10 mouse cellular contexts compared by ENCODE assay signal in genomic region chr11:115171125-115171524, GRCm38 (mm10). TPM values are rescaled to one million over a fixed set of nuclear protein-coding genes. Genes with fewer than 3 reads are reported as not detected.
DNase-seq lines count a peak whose midpoint lies in the region; ATAC-seq and TF ChIP-seq lines count a peak whose summit lies in the region.
"Had no signal": no experiment of that assay in that cellular context is flagged by ENCODE, and none has a peak within 500 bp of the region (broad histone marks: within the 10 kb centered on the region; RNA-seq: fewer than 3 reads in every experiment).

No protein-coding gene starts in this region.

- 43% methylated on average over 8 of the region's 8 CpGs for WGBS in hindbrain, embryonic 10.5 days
- 41% methylated on average over 8 of the region's 8 CpGs for WGBS in hindbrain, embryonic 11.5 days

- 0 out of 2 replicates have a peak overlapping the region, but pooled peaks have one; percentile 74 for H3K27ac ChIP-seq in hindbrain, embryonic 10.5 days
- H3K27ac ChIP-seq in hindbrain, embryonic 11.5 days (ENCODE audit: low read depth, low read length): no peak overlapping the region
- H3K27ac ChIP-seq in CH12.LX (ENCODE audit: insufficient read depth, low read depth): no peak overlapping the region
- H3K27ac ChIP-seq: hindbrain, embryonic 14.5 days had no signal

- in situ Hi-C loops in CH12.LX (cut with MboI; ENCODE audit: low pct_ligation_motif_present, low pct_unique_long_range_greater_than_20kb, low sequenced_read_pairs): no loop called here

- no peak overlapping the region for H3K4me2 ChIP-seq in hindbrain, embryonic 11.5 days (replicated peaks; ENCODE audit: low read depth, low read length)
- H3K4me2 ChIP-seq in CH12.LX (ENCODE audit: insufficient read depth, low read depth, poor library complexity, severe bottlenecking): no peak overlapping the region
- H3K4me2 ChIP-seq: hindbrain, embryonic 14.5 days had no signal

- dilution Hi-C loops in CH12.LX (cut with MboI; ENCODE audit: extremely low pct_ligation_motif_present, extremely low pct_unique_long_range_greater_than_20kb, low sequenced_read_pairs): no loop called here

- peaks cover 47% of the 10 kb centered on the region for H3K27me3 ChIP-seq in hindbrain, embryonic 10.5 days (ENCODE audit: insufficient read depth, poor library complexity, severe bottlenecking)
- H3K27me3 ChIP-seq in hindbrain, embryonic 11.5 days (ENCODE audit: control insufficient read depth, insufficient read depth, low read length): peaks cover 2% of the 10 kb centered on the region; the same call in 1 of the 2 replicates
- no peaks in the 10 kb centered on the region for H3K27me3 ChIP-seq in CH12.LX (replicated peaks)

- no peaks in the 10 kb centered on the region for H3K9me3 ChIP-seq in hindbrain, embryonic 10.5 days
- no peaks in the 10 kb centered on the region for H3K9me3 ChIP-seq in hindbrain, embryonic 11.5 days (ENCODE audit: control insufficient read depth, low read length)
- no peaks in the 10 kb centered on the region for H3K9me3 ChIP-seq in CH12.LX (replicated peaks; ENCODE audit: low read length)

- H3K9ac ChIP-seq in hindbrain, embryonic 11.5 days (ENCODE audit: low read depth, low read length): no peak overlapping the region
- no peak overlapping the region for H3K9ac ChIP-seq in CH12.LX (ENCODE audit: insufficient read depth, low read depth)
- H3K9ac ChIP-seq: hindbrain, embryonic 14.5 days had no signal

- ATAC-seq in hindbrain, embryonic 11.5 days (ENCODE audit: low FRiP score): no peak
- no peak for ATAC-seq in megakaryocyte progenitor cell, adult 5-6 weeks (replicated peaks; ENCODE audit: poor library complexity)

- no peak for TF ChIP-seq CTCF in CH12.LX (conservative IDR thresholded peaks at IDR 0.05 in 1 of 2, IDR thresholded peaks at IDR 0.05 in 1 of 2; ENCODE audit: low read depth in 2 of 2, low read length in 2 of 2)

- H3K79me2 ChIP-seq in CH12.LX (replicated peaks; ENCODE audit: control insufficient read depth, extremely low read depth, insufficient read depth, poor library complexity, severe bottlenecking): peaks cover 20% of the 10 kb centered on the region

- no peaks in the 10 kb centered on the region for H3K36me3 ChIP-seq in hindbrain, embryonic 10.5 days
- no peaks in the 10 kb centered on the region for H3K36me3 ChIP-seq in hindbrain, embryonic 11.5 days (ENCODE audit: control insufficient read depth, insufficient read depth, low read length)
- H3K36me3 ChIP-seq in CH12.LX (replicated peaks in 1 of 2; ENCODE audit: control insufficient read depth in 1 of 2, insufficient read depth in 1 of 2, low read length in 1 of 2): peaks cover 12 to 68% of the 10 kb centered on the region in 2 experiments

- TF ChIP-seq RAD21 in CH12.LX (IDR thresholded peaks at IDR 0.05; ENCODE audit: low read depth, low read length): no peak

- TF ChIP-seq POLR2A in CH12.LX (IDR thresholded peaks at IDR 0.05; ENCODE audit: low read depth, low read length): no peak

- no peak overlapping the region for H3K4me3 ChIP-seq in hindbrain, embryonic 10.5 days
- H3K4me3 ChIP-seq in hindbrain, embryonic 11.5 days (ENCODE audit: low read depth, low read length): no peak overlapping the region
- H3K4me3 ChIP-seq in CH12.LX (replicated peaks in 1 of 3; ENCODE audit: low read depth in 2 of 3, low read length in 2 of 3, poor library complexity in 1 of 3): no peak overlapping the region

- no peak for TF ChIP-seq EP300 in CH12.LX (IDR thresholded peaks at IDR 0.05; ENCODE audit: low read length)

- peaks cover 60% of the 10 kb centered on the region for H3K4me1 ChIP-seq in hindbrain, embryonic 10.5 days (replicated peaks)
- peaks cover 8% of the 10 kb centered on the region for H3K4me1 ChIP-seq in hindbrain, embryonic 11.5 days (replicated peaks; ENCODE audit: control insufficient read depth, insufficient read depth, low read length)
- peaks cover 34 to 50% of the 10 kb centered on the region in 2 experiments for H3K4me1 ChIP-seq in CH12.LX (ENCODE audit: control insufficient read depth in 1 of 2, insufficient read depth in 2 of 2)

- DNase-seq in hindbrain, embryonic 10.5 days (ENCODE audit: low spot score): no peak
- no peak for DNase-seq in hindbrain, embryonic 11.5 days (ENCODE audit: low spot score)
- DNase-seq in CH12.LX (ENCODE audit: extremely low read depth): no peak
- DNase-seq in cerebellum, postnatal 14 days: peak; percentile 52 to 63
- peak; percentile 82 for DNase-seq in kidney, postnatal 14 days
- no peak for DNase-seq in c-Kit-positive CD71-positive TER-119-positive erythroid progenitor cells, embryonic 14.5 days (ENCODE audit: low spot score)
- DNase-seq: liver; lung, postnatal 4 days had no signal

TF ChIP-seq in CH12.LX, 34 proteins besides CTCF, POLR2A, EP300 and RAD21:
- TF ChIP-seq SIN3A (IDR thresholded peaks at IDR 0.05; ENCODE audit: low read length) (0 out of 2 replicates have a peak, but pooled peaks have one; percentile 22), E2F4 (IDR thresholded peaks at IDR 0.05; ENCODE audit: insufficient replicate concordance, low read depth, low read length) (no peak)

RNA-seq across cellular contexts. Expression of gene Slc9a3r1, which starts 8.0 kb away (rescaled TPM):
- 39.6 and 49.8 TPM in 2 replicates for polyA plus RNA-seq in hindbrain, embryonic 10.5 days (2016; fragmentation: Nextera tagmentation; extraction: Ambion mirVana)
- 29.5 and 33.7 TPM in 2 replicates for polyA plus RNA-seq in hindbrain, embryonic 11.5 days (2014; fragmentation: Nextera tagmentation; extraction: Ambion mirVana)
- total RNA-seq in CH12.LX (2012; rRNA removed) (69.0 and 70.1 TPM in 2 replicates), CH12.LX (2014; rRNA removed) (43.5 and 51.9 TPM in 2 replicates)
- 63.7 and 64.6 TPM in 2 replicates for polyA plus RNA-seq in CH12.LX (2012; ENCODE audit: insufficient read length, low read depth)
- total RNA-seq in megakaryocyte progenitor cell, adult 5-6 weeks (2015): 51.4 TPM in 2 replicates
- total RNA-seq in megakaryocyte progenitor cell, adult 5-6 weeks (2017): 44.7 and 49.4 TPM in 2 replicates

RNA-seq across cellular contexts. Expression of gene Tmem104, which starts 16.2 kb away (rescaled TPM):
- polyA plus RNA-seq in hindbrain, embryonic 10.5 days (2016; fragmentation: Nextera tagmentation; extraction: Ambion mirVana): 6.9 and 10.6 TPM in 2 replicates
- 7.2 and 7.3 TPM in 2 replicates for polyA plus RNA-seq in hindbrain, embryonic 11.5 days (2014; fragmentation: Nextera tagmentation; extraction: Ambion mirVana)
- total RNA-seq in CH12.LX (2012; rRNA removed) (15.7 and 16.1 TPM in 2 replicates), CH12.LX (2014; rRNA removed) (1.6 and 3.5 TPM in 2 replicates)
- polyA plus RNA-seq in CH12.LX (2012; ENCODE audit: insufficient read length, low read depth): 10.3 and 10.8 TPM in 2 replicates
- 7.8 and 8.3 TPM in 2 replicates for total RNA-seq in megakaryocyte progenitor cell, adult 5-6 weeks (2015)
- total RNA-seq in megakaryocyte progenitor cell, adult 5-6 weeks (2017): 2.4 and 8.2 TPM in 2 replicates

RNA-seq across cellular contexts. Expression of gene Nat9, which starts 16.5 kb away (rescaled TPM):
- polyA plus RNA-seq in hindbrain, embryonic 10.5 days (2016; fragmentation: Nextera tagmentation; extraction: Ambion mirVana): 18.7 and 24.3 TPM in 2 replicates
- 19.5 and 20.1 TPM in 2 replicates for polyA plus RNA-seq in hindbrain, embryonic 11.5 days (2014; fragmentation: Nextera tagmentation; extraction: Ambion mirVana)
- 51.7 and 74.0 TPM in 2 replicates for total RNA-seq in CH12.LX (2012; rRNA removed)
- 20.7 and 30.6 TPM in 2 replicates for total RNA-seq in CH12.LX (2014; rRNA removed)
- polyA plus RNA-seq in CH12.LX (2012; ENCODE audit: insufficient read length, low read depth): 24.1 and 34.0 TPM in 2 replicates
- total RNA-seq in megakaryocyte progenitor cell, adult 5-6 weeks (2015): 17.4 and 17.8 TPM in 2 replicates
- 20.2 and 25.5 TPM in 2 replicates for total RNA-seq in megakaryocyte progenitor cell, adult 5-6 weeks (2017)

RNA-seq across cellular contexts. Expression of gene Cd300lf, which starts 37.3 kb away (rescaled TPM):
- polyA plus RNA-seq in hindbrain, embryonic 10.5 days (2016; fragmentation: Nextera tagmentation; extraction: Ambion mirVana): 0.11 TPM in 1 of 2 replicates, not detected in the other
- polyA plus RNA-seq in hindbrain, embryonic 11.5 days (2014; fragmentation: Nextera tagmentation; extraction: Ambion mirVana): 0.22 TPM in 1 of 2 replicates, not detected in the other
- total RNA-seq in CH12.LX (2012; rRNA removed): 35.3 and 36.1 TPM in 2 replicates
- total RNA-seq in CH12.LX (2014; rRNA removed): 13.5 and 15.5 TPM in 2 replicates
- polyA plus RNA-seq in CH12.LX (2012; ENCODE audit: insufficient read length, low read depth): 36.9 and 38.9 TPM in 2 replicates
- 2.1 and 2.3 TPM in 2 replicates for total RNA-seq in megakaryocyte progenitor cell, adult 5-6 weeks (2015)
- 1.6 and 1.8 TPM in 2 replicates for total RNA-seq in megakaryocyte progenitor cell, adult 5-6 weeks (2017)
- polyA plus RNA-seq: hindbrain, embryonic 14.5 days had no signal

Comparison
In these comparisons a context has a peak if more than half of its experiments do, and no peak if none do; other contexts are left out.
1. DNase-seq: peak in cerebellum, postnatal 14 days (2 of 2) and kidney, postnatal 14 days (single experiment); none in hindbrain, embryonic 10.5 days (single experiment), hindbrain, embryonic 11.5 days (single experiment), CH12.LX (single experiment) and c-Kit-positive CD71-positive TER-119-positive erythroid progenitor cells, embryonic 14.5 days (single experiment).